In genomic region chr8:105389096-105389495, GRCm38 (mm10) we compare ENCODE assay signal across 28 mouse cellular contexts. TPM values are rescaled to one million over a fixed set of nuclear protein-coding genes. Genes with fewer than 3 reads are reported as not detected.
DNase-seq lines count a peak whose midpoint lies in the region; ATAC-seq and TF ChIP-seq lines count a peak whose summit lies in the region.
"Had no signal": no experiment of that assay in that cellular context is flagged by ENCODE, and none has a peak within 500 bp of the region (broad histone marks: within the 10 kb centered on the region; RNA-seq: fewer than 3 reads in every experiment).

No protein-coding gene starts in this region.

- no peak for TF ChIP-seq CTCF in lung, adult 2 months (IDR thresholded peaks at IDR 0.05; ENCODE audit: insufficient read depth, low read length)
- TF ChIP-seq CTCF in lung, postnatal 0 days (IDR thresholded peaks at IDR 0.05) = no peak

- no peak overlapping the region for H3K27ac ChIP-seq in lung, postnatal 0 days (ENCODE audit: low read length)
- H3K27ac ChIP-seq in midbrain, embryonic 10.5 days (replicated peaks) = no peak overlapping the region
- H3K27ac ChIP-seq in hindbrain, embryonic 12.5 days = no peak overlapping the region
- H3K27ac ChIP-seq: forebrain, embryonic 12.5 days; hindbrain, embryonic 14.5 days; liver, embryonic 13.5 days had no signal

- TF ChIP-seq POLR2A in lung, adult 2 months (IDR thresholded peaks at IDR 0.05; ENCODE audit: borderline replicate concordance, extremely low read depth, low read depth, low read length) = no peak

- no peaks in the 10 kb centered on the region for H3K9me3 ChIP-seq in lung, postnatal 0 days (ENCODE audit: low read length)
- no peaks in the 10 kb centered on the region for H3K9me3 ChIP-seq in midbrain, embryonic 10.5 days (replicated peaks)
- H3K9me3 ChIP-seq in hindbrain, embryonic 12.5 days (replicated peaks) = no peaks in the 10 kb centered on the region
- H3K9me3 ChIP-seq: forebrain, embryonic 12.5 days; liver, embryonic 13.5 days had no signal

- H3K36me3 ChIP-seq in lung, postnatal 0 days (ENCODE audit: insufficient read depth, low read length) = no peaks in the 10 kb centered on the region
- no peaks in the 10 kb centered on the region for H3K36me3 ChIP-seq in midbrain, embryonic 10.5 days
- no peaks in the 10 kb centered on the region for H3K36me3 ChIP-seq in hindbrain, embryonic 12.5 days
- H3K36me3 ChIP-seq: forebrain, embryonic 12.5 days; liver, embryonic 13.5 days had no signal

- intact Hi-C loops in gastrocnemius, postnatal 14 days (cut with DNase I; ENCODE audit: low total_unique reads) = no loop called here

- no peak overlapping the region for H3K4me2 ChIP-seq in lung, postnatal 0 days (replicated peaks; ENCODE audit: low read depth, low read length)
- no peak overlapping the region for H3K4me2 ChIP-seq in hindbrain, embryonic 12.5 days (replicated peaks)
- H3K4me2 ChIP-seq: forebrain, embryonic 12.5 days; hindbrain, embryonic 14.5 days; liver, embryonic 13.5 days had no signal

- H3K4me1 ChIP-seq in lung, adult 2 months (ENCODE audit: control insufficient read depth, insufficient read depth, low read length) = peaks cover 5% of the 10 kb centered on the region
- H3K4me1 ChIP-seq in lung, postnatal 0 days (ENCODE audit: insufficient read depth, low read depth, low read length) = peaks cover 8% of the 10 kb centered on the region
- no peaks in the 10 kb centered on the region; the same call in 1 of the 2 replicates for H3K4me1 ChIP-seq in midbrain, embryonic 10.5 days
- no peaks in the 10 kb centered on the region for H3K4me1 ChIP-seq in hindbrain, embryonic 12.5 days
- H3K4me1 ChIP-seq: forebrain, embryonic 12.5 days; liver, embryonic 13.5 days had no signal

- no peaks in the 10 kb centered on the region for H3K27me3 ChIP-seq in lung, postnatal 0 days (replicated peaks; ENCODE audit: insufficient read depth, low read length)
- H3K27me3 ChIP-seq in midbrain, embryonic 10.5 days (ENCODE audit: low read depth, poor library complexity, severe bottlenecking) = no peaks in the 10 kb centered on the region
- no peaks in the 10 kb centered on the region for H3K27me3 ChIP-seq in hindbrain, embryonic 12.5 days
- H3K27me3 ChIP-seq: CH12.LX; forebrain, embryonic 12.5 days had no signal

- no peak overlapping the region for H3K9ac ChIP-seq in lung, postnatal 0 days (replicated peaks; ENCODE audit: low read depth)
- H3K9ac ChIP-seq in hindbrain, embryonic 12.5 days = no peak overlapping the region
- H3K9ac ChIP-seq: forebrain, embryonic 12.5 days; hindbrain, embryonic 14.5 days; liver, embryonic 13.5 days had no signal

- 28% methylated on average over 6 of the region's 6 CpGs for WGBS in lung, adult 2 months
- WGBS in lung, postnatal 0 days = 22% methylated on average over 6 of the region's 6 CpGs
- 87% methylated on average over 6 of the region's 6 CpGs for WGBS in midbrain, embryonic 10.5 days
- WGBS in hindbrain, embryonic 12.5 days = 69% methylated on average over 6 of the region's 6 CpGs

- peak; percentile 50 for DNase-seq in gastrocnemius, postnatal 25 days
- DNase-seq in gastrocnemius, postnatal 14 days = no peak
- peak; percentile 36 to 55 for DNase-seq in lung, adult 18-20 months
- no peak for DNase-seq in lung, adult 2 months
- DNase-seq in lung, postnatal 0 days (ENCODE audit: low spot score) = peak; percentile 56
- no peak for DNase-seq in midbrain, embryonic 10.5 days (ENCODE audit: low spot score)
- DNase-seq: cerebellum, adult 9-10 months; gastrocnemius, postnatal 10 days; kidney, adult 9 months; liver, embryonic 13.5 days; midbrain, embryonic 14.5 days; right cerebral cortex, postnatal 14 days; spleen, adult 18-20 months; thymus, postnatal 4 days had no signal

- H3K4me3 ChIP-seq in lung, adult 2 months (replicated peaks; ENCODE audit: extremely low read depth, low read depth, low read length) = no peak overlapping the region
- no peak overlapping the region for H3K4me3 ChIP-seq in lung, postnatal 0 days (ENCODE audit: low read depth, low read length)
- no peak overlapping the region for H3K4me3 ChIP-seq in midbrain, embryonic 10.5 days
- H3K4me3 ChIP-seq in hindbrain, embryonic 12.5 days = no peak overlapping the region
- H3K4me3 ChIP-seq: forebrain, embryonic 12.5 days; liver, embryonic 13.5 days had no signal

- peak; percentile 34 for ATAC-seq in lung, postnatal 0 days
- ATAC-seq in hindbrain, embryonic 12.5 days (ENCODE audit: low FRiP score) = no peak

- 0 out of 2 replicates have a peak, but pooled peaks have one; percentile 31 for TF ChIP-seq EP300 in lung, postnatal 0 days (IDR thresholded peaks at IDR 0.05)

RNA-seq across cellular contexts. Expression of gene Plekhg4, which starts 16.0 kb away (rescaled TPM):
- under 1 TPM in 1 of 2 experiments, not detected in 1; 0.11 TPM for total RNA-seq in gastrocnemius, postnatal 25 days (2021)
- under 1 TPM; 0.07 to 0.08 TPM for total RNA-seq in gastrocnemius, postnatal 14 days (2021)
- polyA plus RNA-seq in lung, adult 2 months (2012; rRNA removed) = 0.25 and 0.36 TPM in 2 replicates
- 0.20 and 0.26 TPM in 2 replicates for polyA plus RNA-seq in lung, postnatal 0 days (2015; fragmentation: Nextera tagmentation; extraction: Ambion mirVana)
- 0.49 and 0.51 TPM in 2 replicates for polyA plus RNA-seq in midbrain, embryonic 10.5 days (2016; fragmentation: Nextera tagmentation; extraction: Ambion mirVana)
- polyA plus RNA-seq in hindbrain, embryonic 12.5 days (2016; fragmentation: Nextera tagmentation; extraction: Ambion mirVana) = 0.59 and 0.93 TPM in 2 replicates
- total RNA-seq: common myeloid progenitor, adult 5-6 weeks; MEL; neutrophil, adult 5-6 weeks had no signal

RNA-seq across cellular contexts. Expression of gene Kctd19, which starts 24.2 kb away (rescaled TPM):
- total RNA-seq in gastrocnemius, postnatal 25 days (2021) = not detected
- under 1 TPM in 1 of 2 experiments, not detected in 1; 0.21 TPM for total RNA-seq in gastrocnemius, postnatal 14 days (2021)
- 0.27 and 0.32 TPM in 2 replicates for polyA plus RNA-seq in lung, adult 2 months (2012; rRNA removed)
- 0.14 and 0.38 TPM in 2 replicates for polyA plus RNA-seq in lung, postnatal 0 days (2015; fragmentation: Nextera tagmentation; extraction: Ambion mirVana)
- 0.07 TPM in 1 of 2 replicates, not detected in the other for polyA plus RNA-seq in midbrain, embryonic 10.5 days (2016; fragmentation: Nextera tagmentation; extraction: Ambion mirVana)
- 0.08 TPM in 1 of 2 replicates, not detected in the other for polyA plus RNA-seq in hindbrain, embryonic 12.5 days (2016; fragmentation: Nextera tagmentation; extraction: Ambion mirVana)
- total RNA-seq: common myeloid progenitor, adult 5-6 weeks; layer of hippocampus, postnatal 14 days; megakaryocyte, adult 5-6 weeks; MEL; neutrophil, adult 5-6 weeks had no signal
- polyA plus RNA-seq: embryonic facial prominence, embryonic 11.5 days; forebrain, embryonic 12.5 days; frontal cortex, adult 2 months; hindbrain, embryonic 14.5 days; intestine, embryonic 14.5 days; large intestine, adult 2 months; limb, embryonic 11.5 days; liver, embryonic 13.5 days; midbrain, embryonic 14.5 days had no signal

RNA-seq across cellular contexts. Expression of gene Lrrc36, which starts 24.3 kb away (rescaled TPM):
- total RNA-seq in gastrocnemius, postnatal 25 days (2021) = under 1 TPM; 0.41 to 0.67 TPM
- under 1 TPM; 0.53 to 0.97 TPM for total RNA-seq in gastrocnemius, postnatal 14 days (2021)
- 5.5 and 7.5 TPM in 2 replicates for polyA plus RNA-seq in lung, adult 2 months (2012; rRNA removed)
- 3.7 and 3.9 TPM in 2 replicates for polyA plus RNA-seq in lung, postnatal 0 days (2015; fragmentation: Nextera tagmentation; extraction: Ambion mirVana)
- polyA plus RNA-seq in midbrain, embryonic 10.5 days (2016; fragmentation: Nextera tagmentation; extraction: Ambion mirVana) = 2.6 and 3.7 TPM in 2 replicates
- polyA plus RNA-seq in hindbrain, embryonic 12.5 days (2016; fragmentation: Nextera tagmentation; extraction: Ambion mirVana) = 2.1 and 3.1 TPM in 2 replicates
- total RNA-seq: MEL; neutrophil, adult 5-6 weeks had no signal
- polyA plus RNA-seq: limb, embryonic 11.5 days had no signal

RNA-seq across cellular contexts. Expression of gene Slc9a5, which starts 40.5 kb away (rescaled TPM):
- under 1 TPM; 0.56 to 0.72 TPM for total RNA-seq in gastrocnemius, postnatal 25 days (2021)
- 1 to 10 TPM in 1 of 2 experiments, under 1 TPM in 1; 0.84 to 1.0 TPM for total RNA-seq in gastrocnemius, postnatal 14 days (2021)
- 7.4 and 8.1 TPM in 2 replicates for polyA plus RNA-seq in lung, adult 2 months (2012; rRNA removed)
- 1.7 and 1.9 TPM in 2 replicates for polyA plus RNA-seq in lung, postnatal 0 days (2015; fragmentation: Nextera tagmentation; extraction: Ambion mirVana)
- polyA plus RNA-seq in midbrain, embryonic 10.5 days (2016; fragmentation: Nextera tagmentation; extraction: Ambion mirVana) = 4.1 TPM in 2 replicates
- 7.2 and 7.7 TPM in 2 replicates for polyA plus RNA-seq in hindbrain, embryonic 12.5 days (2016; fragmentation: Nextera tagmentation; extraction: Ambion mirVana)

RNA-seq across cellular contexts. Expression of gene Fhod1, which starts 41.3 kb away (rescaled TPM):
- total RNA-seq in gastrocnemius, postnatal 25 days (2021) = 10 to 100 TPM; 17.4 to 24.6 TPM
- total RNA-seq in gastrocnemius, postnatal 14 days (2021) = 10 to 100 TPM; 12.1 to 15.6 TPM
- polyA plus RNA-seq in lung, adult 2 months (2012; rRNA removed) = 89.2 and 114 TPM in 2 replicates
- polyA plus RNA-seq in lung, postnatal 0 days (2015; fragmentation: Nextera tagmentation; extraction: Ambion mirVana) = 8.7 and 10.5 TPM in 2 replicates
- polyA plus RNA-seq in midbrain, embryonic 10.5 days (2016; fragmentation: Nextera tagmentation; extraction: Ambion mirVana) = 1.9 and 2.2 TPM in 2 replicates
- 1.4 and 2.0 TPM in 2 replicates for polyA plus RNA-seq in hindbrain, embryonic 12.5 days (2016; fragmentation: Nextera tagmentation; extraction: Ambion mirVana)

Comparison
In these comparisons a context has a peak if more than half of its experiments do, and no peak if none do; other contexts are left out.
1. DNase-seq: peak in gastrocnemius, postnatal 25 days (single experiment), lung, adult 18-20 months (2 of 2) and lung, postnatal 0 days (single experiment); none in gastrocnemius, postnatal 14 days (single experiment), lung, adult 2 months (single experiment) and midbrain, embryonic 10.5 days (single experiment).